Mouse (Mus musculus) B cell, adult 2 months (primary cell): ENCODE data around the gene Spn.

Experiments used
- DNase-seq, 2 experiments: peaks; one replicate each; pipeline ENCODE4 v3.0.0; 2022

Spn gene

DNA sequence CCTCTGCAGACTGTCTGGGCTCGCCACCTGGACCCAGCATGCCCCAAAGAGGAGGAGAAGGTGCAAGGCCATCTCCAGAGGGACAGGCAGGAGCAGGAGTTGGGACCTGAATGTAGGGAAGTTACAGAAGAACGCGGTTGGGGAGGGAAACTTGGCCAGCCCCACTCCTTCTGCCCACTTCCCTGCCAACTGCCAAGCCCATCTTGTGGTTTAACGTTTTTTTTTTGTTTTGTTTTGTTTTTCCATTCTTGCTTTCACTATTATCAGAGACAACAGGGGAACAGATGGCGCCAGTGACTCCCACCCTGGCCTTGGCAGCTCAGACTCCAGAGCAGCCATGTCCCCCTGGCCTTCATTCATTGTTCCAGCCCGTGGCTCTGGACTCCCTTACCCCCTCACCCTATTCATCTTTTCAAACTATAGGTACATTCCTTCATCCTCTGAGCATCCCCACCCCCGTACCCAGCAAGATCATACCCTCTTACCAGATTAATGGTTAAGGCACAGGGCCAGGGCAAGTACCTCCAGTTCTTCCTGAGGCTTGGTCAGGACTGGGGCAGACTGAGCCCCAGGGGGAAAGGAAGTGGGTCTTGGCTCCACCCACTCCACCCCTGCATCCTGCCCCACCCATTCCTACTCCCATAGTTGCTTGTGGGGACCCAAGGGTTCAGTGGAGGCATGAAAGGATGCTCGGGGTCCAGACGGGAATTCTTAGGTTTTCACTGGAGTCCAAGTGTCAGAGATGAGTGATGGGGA is at the start of gene Spn:
Gene Spn, minus strand, starts transcription at position 562 of the 756 bp plus-strand sequence.
- peak; percentile 19 to 21 for DNase-seq

DNA sequence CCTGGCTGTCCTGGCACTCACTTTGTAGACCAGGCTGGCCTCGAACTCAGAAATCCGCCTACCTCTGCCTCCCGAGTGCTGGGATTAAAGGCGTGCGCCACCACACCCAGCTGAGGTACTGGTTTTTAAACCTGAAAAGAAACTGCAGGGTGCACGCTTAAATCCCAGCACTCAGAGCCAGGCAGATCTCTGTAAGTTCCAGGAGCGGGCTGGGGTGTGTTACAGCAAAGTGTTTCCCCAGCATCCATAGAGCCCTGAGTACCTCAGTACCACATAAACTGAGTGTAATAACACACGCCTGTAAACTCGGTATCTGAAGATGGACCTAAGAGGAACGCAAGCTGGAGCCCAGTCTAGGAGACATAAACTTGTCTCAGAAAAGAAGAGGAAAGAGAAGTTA is 49.7 kb upstream of the Spn start:
- DNase-seq: no peak

DNA sequence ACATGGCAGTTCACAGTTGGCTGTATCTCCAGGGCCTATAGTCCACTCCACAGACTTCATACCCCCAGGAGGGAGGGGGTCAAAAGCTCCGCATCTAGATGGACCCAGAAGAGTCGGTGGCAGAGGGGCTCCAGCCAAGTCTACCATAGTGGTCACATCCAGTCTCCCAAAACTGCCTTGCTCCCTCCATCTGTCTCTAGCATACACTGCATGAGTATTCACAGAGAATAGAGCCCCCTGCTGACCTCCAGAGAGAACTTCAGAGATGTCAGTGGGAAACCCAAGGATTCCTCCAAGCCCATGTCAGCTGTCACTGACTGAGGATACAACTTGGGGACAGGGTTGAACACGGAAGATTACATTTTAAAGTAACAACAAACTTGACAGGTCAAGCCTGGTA is 48.0 kb upstream of the Spn start:
- DNase-seq: peak in 1 of 2 experiments; percentile 34

DNA sequence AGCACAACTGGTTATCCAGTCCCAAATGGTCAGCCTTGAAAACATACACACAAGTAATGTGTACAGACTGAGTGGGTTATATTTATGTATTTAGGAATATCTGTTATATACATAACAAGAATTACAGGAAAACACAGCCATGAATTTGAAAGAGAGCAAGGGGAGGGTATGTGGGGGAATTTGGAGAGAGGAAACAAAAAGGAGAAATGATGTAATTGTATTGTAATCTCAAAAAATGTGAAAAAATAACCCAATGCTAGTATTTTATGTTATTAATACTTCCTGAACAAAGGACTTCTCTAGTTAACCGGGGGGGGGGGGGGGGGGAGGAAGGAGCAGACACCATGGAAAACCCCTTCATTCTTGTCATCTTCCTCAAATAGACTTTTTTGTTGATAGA is 47.1 kb upstream of the Spn start:
- DNase-seq: no peak

DNA sequence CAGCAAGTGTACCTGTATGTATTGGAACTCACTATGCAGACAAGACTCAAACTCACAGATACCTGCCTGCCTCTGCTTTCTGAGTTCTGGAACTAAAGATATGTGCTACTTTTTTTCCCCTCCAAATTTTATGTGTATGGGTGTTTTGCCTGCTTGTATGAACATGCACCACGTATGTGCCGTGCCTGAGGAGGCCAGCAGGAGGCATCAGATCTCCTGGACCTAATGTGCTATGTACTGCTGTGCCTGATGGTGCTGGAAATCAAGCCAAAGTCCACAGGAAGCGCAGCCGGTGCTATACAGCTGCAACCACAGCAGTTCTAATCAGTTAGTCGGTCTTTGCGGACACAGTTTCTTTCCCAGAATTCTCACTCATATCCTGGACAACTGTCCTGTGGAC is 46.2 kb upstream of the Spn start:
- DNase-seq: peak; percentile 33 to 43

DNA sequence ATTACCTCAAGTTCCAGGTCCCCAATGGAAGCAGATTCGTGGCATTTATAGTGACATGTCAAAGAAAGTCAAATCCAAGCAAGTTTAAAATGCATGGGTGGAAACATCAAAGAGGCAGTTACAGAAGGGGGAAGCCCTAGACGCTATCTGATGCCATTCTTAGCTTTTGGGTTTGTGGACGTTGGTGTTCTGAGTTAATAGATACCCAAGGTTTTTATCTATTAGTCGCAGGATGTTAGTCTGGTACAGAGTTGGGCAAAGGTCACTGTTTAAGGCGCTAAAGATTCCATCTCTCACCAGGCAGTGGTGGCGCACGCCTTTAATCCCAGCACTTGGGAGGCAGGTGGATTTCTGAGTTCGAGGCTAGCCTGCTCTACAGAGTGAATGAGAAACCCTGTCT is 45.7 kb upstream of the Spn start:
- no peak for DNase-seq

DNA sequence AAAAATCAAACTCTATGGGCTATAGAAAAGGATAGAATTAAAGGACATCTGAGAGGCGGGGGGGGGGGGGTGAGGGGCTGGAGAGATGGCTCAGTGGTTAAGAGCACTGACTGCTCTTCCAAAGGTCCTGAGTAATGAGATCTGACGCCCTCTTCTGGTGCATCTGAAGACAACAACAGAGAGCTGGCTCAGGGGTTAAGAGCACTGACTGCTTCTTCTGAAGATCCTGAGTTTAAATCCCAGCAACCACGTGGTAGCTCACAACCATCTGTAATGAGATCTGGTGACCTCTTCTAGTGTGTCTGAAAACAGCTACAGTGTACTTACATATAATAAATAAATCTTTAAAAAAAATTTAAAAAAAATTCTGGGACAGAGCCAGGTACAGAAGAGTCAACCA is 44.1 kb upstream of the Spn start:
- peak in 1 of 2 experiments; percentile 29 for DNase-seq

DNA sequence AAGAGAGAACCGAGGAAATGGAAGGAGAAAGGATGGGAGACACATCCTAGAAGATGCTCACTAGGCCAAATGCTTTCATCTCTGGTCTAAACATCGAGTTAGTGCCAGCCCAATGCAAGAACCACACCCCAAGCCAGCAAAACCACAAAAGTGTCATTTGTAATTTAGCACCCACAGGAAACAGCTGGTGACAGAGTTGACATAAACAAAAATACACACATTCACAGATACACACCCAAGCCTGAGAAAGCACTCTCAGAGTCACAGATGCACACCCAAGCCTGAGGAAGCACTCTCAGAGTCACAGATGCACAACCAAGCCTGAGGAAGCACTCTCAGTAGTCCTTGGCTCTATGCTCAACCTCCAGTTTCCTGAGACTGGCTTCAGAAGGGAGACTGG is 43.2 kb upstream of the Spn start:
- DNase-seq: peak; percentile 24 to 40

DNA sequence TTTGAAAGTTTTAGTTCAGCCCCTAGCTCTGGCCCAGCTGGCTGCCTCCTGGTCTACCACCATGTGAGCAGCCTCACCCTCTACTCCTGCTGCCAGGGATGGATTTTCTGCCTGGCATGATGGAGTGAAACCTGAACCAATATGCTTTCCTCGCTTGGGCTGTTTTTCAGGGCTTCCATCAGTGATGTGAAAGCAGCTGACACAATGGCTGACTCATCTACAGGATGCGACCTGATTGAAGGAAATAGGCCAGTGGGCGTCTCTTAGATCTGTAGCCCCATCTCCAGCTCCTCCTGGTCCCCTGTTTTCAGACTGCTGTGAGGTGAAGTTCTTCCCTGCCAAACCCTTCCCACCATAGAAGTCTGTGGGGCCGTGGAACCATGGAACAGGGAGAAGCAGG is 39.3 kb upstream of the Spn start:
- DNase-seq: no peak

DNA sequence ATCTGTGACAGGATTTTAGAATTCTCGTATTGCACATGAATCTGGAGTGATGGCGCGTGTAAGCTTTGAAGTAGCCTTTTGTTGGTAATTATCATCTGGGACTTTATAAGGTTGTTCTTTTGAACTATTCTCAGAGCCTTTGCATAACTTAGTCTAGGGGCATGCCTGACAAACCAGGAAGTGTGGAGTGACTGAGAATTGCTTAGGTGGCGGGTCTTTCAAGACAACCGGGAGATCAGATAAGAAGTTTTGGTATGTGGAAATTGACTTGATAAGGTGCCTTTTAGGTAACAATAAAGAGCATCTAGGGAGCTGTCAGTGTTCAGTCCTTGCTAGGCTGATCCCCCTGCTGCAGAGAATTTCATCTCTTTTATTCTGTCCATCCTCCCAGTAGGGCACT is 28.9 kb upstream of the Spn start:
- DNase-seq: no peak

DNA sequence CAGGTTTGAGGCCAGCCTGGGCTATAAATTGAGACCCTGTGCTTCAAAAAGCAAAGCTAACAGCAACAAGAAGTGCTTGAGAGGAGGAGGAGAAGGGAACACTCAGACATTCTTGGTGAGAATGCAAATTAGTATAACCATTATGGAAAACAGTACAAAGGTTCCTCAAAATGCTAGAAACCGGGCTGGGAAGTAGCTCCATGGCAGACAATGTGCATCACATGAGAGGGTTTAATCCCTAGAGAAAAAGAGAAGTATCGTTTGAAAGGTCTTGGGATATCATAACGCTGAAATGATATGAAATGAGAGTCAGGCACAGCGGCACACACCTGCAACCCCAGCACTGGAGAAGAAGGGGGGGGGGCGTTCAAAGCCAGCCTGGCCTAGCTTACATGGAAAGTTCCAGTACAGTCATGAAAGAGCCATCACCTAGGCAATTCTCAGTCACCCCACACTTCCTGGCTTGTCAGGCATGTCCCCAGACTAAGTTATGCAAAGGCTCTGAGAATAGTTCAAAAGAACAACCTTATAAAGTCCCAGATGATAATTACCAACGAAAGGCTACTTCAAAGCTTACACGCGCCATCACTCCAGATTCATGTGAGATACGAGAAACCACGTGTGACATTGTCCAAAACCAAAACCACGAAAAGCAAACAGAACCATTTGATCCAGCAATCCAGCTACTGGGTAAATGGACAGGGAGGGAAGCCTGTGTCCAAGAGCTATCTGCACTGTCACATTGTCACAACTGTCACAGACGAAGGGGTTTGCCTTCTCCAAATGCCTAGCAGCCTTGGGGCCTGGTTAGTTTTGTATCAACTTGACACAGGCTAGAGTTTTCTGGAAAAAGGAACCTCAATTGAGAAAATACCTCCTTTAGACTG is 28.2 kb upstream of the Spn start:
- no peak for DNase-seq

DNA sequence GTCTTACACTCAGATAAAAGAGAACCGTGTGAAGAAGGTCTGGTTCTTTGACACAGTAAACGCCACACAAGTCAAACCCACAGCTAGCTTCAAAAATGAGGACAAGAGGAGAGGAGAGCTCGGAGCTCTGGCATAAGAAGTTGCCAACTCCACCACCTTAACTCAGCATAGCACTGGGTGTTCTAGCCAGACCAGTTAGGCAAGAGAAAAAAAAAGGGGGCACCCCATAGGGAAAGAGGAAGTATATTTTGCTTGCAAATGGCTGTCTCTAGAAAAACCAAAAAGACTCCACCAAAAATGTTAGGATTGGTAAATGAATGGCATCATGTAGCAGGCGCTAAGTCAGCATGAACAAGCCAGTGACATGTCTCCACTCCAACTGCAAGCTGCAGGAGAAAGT is 26.4 kb upstream of the Spn start:
- peak in 1 of 2 experiments; percentile 21 for DNase-seq

DNA sequence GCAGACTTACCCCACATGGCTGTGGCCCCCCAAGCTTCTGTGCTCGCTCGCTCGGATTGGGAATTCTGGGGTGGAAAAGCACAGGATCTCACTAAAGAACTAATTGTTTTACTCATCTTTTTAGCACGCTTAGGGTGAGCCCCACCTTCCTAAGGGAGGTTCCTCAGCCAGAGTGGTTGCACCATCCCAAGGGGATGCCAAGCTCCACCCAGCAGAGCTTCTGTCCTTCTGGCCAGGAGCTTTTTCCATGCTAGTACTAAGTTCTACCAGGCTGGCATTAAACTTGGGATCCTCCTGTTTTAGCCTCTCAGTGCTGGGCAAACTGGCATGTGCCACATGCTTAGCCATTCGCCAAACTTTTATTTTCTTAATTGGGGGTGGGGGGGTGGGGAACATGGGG is 24.9 kb upstream of the Spn start:
- no peak for DNase-seq

DNA sequence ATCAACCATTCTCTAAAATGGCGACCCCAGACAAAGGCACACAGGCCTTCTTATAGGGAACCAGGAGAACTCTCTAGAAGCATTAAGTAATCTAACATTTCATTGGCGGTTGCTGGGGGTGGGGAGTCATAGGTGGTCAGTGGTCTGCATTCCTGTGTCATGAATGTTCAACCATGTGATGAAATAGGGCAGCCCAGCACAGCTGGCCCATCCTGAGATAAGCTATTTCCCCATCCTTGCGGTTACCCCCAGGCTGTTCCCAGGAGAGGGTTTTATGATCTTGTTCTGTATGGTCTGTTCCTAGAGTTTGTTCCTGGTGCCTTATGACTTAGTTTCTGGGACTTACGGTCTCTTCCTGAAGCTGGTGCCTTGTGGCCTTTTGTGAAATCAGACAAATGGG is 19.9 kb upstream of the Spn start:
- no peak for DNase-seq

DNA sequence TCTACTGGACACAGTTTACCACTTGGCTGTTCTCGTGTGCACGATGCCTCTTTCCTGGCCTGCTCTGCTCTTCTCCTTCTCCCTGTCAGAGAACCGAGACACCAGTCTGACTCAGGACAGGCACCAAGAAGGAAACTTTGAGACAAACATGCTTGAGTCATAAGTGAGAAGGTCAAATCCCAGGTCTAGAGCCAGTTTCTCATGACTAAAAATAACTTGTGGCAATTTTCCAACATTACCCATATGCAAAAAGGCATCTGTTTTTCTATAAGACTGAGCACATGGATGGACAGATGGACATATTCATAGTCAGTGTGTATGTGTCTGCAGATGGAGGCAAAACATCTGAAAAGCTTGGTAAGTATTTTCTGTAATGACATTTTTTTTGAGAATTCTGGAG is 15.9 kb upstream of the Spn start:
- DNase-seq: no peak

DNA sequence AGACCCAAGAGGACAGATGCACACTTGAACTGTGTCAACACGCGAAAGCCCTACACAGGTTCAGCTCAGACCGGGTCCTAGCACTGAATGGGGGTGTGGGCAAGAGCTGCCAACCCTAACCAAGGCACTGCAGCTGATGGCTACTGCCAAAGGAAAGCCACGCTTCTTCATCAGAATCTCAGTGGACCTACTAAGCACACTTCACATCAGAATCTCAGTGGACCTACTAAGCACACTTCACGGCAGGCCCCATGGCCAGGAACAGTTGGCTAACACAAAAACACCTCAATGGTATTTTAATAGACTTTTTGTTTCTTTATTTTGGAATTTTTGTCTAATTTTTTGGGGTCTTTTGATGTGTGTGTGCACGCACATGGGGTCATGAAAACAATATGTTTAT is 14.8 kb upstream of the Spn start:
- no peak for DNase-seq

DNA sequence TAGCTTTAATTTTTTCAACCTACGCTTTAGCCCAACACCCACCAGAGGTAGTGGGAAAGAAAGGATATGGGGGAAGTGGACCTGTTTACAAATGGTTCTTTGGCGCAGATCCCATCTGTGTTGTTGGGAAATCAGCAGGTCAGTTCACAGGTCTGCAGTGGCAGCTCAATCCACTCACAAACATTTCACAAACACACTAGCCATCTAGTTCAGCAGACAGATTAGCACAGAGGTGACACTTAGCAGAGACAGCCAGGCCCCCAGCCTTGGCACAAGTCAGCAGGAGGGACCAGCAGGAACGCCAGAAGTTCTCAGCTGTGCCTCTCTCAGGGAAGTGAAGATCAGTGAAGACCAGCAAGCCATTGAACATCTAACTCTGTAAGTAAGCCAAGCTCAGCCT is 10.3 kb upstream of the Spn start:
- DNase-seq: no peak

DNA sequence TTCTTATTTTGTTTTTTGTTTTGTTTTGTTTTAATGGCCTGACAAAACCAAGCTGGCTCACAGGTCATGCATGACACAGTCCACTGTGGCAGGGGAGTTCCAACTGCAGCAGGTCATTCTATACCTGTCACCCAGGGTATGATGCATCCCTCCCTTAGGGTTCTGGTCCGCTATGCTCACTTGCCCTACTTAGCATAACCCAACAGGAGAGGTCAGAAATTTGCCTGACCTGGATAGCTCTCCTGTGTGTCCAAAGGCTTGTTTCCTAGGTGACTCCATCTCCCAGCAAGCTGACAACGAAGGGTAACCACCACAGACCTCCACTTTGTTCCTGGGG is 8.6 kb upstream of the Spn start:
- DNase-seq: no peak

DNA sequence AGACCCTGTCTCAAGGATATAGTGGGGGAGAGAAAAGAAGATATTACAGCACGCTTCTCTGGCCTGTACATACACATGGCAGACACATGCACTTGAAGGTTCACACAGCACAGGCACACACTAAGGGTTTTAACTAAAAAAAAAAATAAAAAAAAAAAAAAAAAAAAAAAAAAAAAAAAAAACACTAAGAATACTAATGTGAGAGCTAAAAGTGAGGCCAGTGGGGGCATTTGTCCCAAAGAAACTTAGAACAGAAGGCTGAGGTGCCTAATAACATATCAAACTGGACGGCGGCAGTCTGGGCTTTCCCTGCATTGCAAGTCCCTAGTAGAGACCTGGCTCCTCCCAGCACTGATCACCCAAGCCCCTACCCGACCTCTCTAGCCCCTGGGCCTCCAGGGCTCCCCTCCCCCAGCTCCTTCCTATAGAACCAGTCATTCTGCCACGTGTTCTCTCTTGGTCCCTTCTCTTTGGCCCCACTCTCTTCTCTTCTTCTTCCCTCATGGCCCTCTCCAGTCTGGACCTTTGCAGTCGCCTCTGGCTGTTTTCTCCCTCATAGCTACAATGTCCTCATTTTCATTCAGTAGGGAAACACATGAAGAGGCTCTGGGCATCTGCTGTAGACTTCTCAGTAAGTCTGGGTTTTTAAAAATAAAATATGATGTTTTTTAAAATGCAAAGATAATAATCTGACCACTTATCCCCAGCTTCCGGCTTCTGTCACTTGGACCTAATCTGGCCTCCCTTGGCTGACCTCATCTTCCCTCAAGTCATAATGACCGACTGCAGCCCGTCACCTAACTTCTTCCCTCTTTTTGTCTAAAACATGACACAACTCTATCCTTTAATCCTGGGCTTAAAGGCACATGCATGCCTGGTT is 8.0 kb upstream of the Spn start:
- no peak for DNase-seq

DNA sequence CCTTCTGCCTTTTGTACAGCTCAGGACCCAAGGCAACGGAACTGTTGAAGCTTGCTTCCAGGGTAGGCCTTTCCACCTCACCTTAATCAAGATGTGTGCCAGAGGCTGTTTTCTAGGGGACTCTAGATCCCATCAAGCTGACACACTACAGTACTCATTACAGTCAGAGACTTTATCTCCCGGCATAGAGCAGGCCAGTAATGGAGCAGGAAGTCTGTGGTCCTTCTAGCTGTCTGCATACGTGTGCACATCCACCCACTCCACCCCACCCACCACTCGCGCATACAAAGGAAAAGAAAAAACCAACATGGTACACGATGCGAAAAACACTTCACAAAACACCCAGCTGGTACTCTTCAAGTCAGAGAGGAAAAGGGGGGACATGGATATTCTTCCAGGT is 6.8 kb upstream of the Spn start:
- no peak for DNase-seq

DNA sequence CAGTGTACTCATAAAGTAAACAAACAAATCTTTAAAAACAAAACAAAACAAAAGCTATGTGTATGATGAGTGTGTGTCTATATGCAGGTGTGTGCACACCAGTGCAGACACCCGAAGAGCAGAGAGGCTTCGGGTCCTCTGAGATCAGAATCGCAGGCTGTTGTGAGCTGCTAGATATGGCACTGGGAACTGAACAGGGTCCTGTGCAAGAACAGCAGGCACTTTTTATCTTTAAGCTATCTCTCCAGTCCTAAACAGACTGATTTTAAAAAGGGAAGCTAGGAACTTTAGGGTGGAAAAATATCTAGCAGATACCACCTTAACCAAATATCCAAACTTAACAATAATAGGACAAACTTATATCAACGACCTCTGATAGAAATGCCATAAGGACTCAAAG is 5.0 kb upstream of the Spn start:
- no peak for DNase-seq

DNA sequence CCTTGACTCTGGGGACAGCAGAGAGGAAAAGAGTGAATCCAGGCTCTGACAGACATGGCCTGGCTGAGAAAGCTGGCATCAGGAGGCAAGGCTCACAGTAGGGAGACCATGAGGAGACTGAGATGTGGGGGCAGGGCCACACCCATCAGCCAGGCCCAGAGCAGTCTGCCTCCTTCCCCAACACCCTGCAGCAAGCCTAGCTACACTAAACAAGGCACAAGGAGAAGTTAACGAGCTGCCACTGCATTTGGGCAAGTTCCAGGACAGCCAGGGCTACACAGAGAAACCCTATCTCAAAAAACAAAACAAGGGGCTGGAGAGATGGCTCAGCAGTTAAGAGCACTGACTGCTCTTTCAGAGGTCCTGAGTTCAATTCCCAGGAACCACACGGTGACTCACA is 4.6 kb upstream of the Spn start:
- no peak for DNase-seq

DNA sequence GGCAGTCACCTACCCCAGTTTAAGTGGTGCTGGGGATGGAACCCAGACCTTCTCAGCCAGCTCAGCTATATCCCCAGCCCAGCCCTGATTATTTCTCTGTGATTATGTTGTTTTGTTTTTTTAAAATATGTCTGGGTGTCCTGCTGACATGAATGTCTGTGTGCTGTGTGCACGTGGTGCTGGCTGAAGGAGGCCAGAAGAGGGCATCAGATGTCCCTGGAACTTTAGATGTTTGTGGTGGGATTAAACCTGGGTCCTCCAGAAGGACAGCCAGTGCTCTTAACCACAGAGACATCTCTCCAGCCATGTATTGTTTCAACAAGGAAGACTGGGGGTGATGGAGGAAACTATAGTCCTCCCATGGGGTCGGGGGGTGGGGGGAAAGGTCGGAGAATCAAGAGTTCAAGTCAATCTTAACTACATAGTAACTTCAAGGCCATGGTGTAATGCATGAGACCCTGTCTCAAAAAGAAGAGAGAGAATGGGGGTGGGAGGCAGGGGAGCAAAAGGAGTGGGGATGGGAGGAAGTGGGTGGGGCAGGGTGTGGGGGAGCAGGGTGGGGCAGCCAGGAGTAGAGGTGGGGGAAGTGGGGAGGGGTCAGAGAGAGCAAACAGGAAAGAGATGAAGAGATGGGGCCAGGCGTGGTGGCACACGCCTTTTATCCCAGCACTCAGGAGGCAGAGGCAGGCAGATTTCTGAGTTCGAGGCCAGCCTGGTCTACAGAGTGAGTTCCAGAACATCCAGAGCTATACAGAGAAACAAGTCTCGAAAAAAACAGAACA is 3.2 kb upstream of the Spn start:
- DNase-seq: no peak
